Mouse (Mus musculus) liver, embryonic 16.5 days (tissue): ENCODE results near the gene Cxcl1. TPM values are rescaled to one million over a fixed set of nuclear protein-coding genes. Genes with fewer than 3 reads are reported as not detected.

Experiments used
- ATAC-seq: fragments of 200-750 bp; cut with Nextera tagmentation; 2 replicates; pipeline ENCODE4 v1.8.0; 2017; ENCODE audit warnings: low read depth, mild to moderate bottlenecking, moderate number of reproducible peaks, moderate library complexity
- H3K27ac ChIP-seq: fragments of 300-500 bp; sonication (generic); 2 replicates; pipeline ENCODE4 v1.5.1; 2014; ENCODE audit warnings: mild to moderate bottlenecking, low read length
- H3K27me3 ChIP-seq: fragments of 300-500 bp; sonication (generic); 2 replicates; pipeline ENCODE4 v1.6.1; 2014; ENCODE audit warnings: low read depth, low read length, mixed read lengths; ENCODE audit not compliant: control insufficient read depth, insufficient read depth
- H3K36me3 ChIP-seq: fragments of 300-500 bp; sonication (generic); 2 replicates; pipeline ENCODE4 v1.6.1; 2014; ENCODE audit warnings: mild to moderate bottlenecking; ENCODE audit not compliant: control insufficient read depth, insufficient read depth
- H3K4me1 ChIP-seq: fragments of 300-500 bp; sonication (generic); 2 replicates; pipeline ENCODE4 v1.6.1; 2014; ENCODE audit warnings: low read depth, low read length, mixed read lengths; ENCODE audit not compliant: control insufficient read depth
- H3K4me2 ChIP-seq: fragments of 300-500 bp; sonication (generic); 2 replicates; pipeline ENCODE4 v1.6.1; 2014; ENCODE audit warnings: low read depth, low read length, mixed read lengths
- H3K4me3 ChIP-seq: fragments of 300-500 bp; sonication (generic); 2 replicates; pipeline ENCODE4 v1.5.1; 2014; ENCODE audit warnings: low read depth, mild to moderate bottlenecking, low read length
- H3K9ac ChIP-seq: fragments of 300-500 bp; sonication (generic); 2 replicates; pipeline ENCODE4 v1.6.1; 2014; ENCODE audit warnings: low read depth, low read length
- H3K9me3 ChIP-seq: fragments of 300-500 bp; sonication (generic); replicated peaks from 2 replicates; pipeline ENCODE4 v1.6.1; 2016; ENCODE audit warnings: low read length; ENCODE audit not compliant: control insufficient read depth
- WGBS: fragments of 180-500 bp; shearing (Covaris S2); extraction: QIAGEN DNeasy Blood & Tissue Kit; methylation state at CpG from one replicate; pipeline ENCODE4 v1.1.7; 2014; ENCODE audit not compliant: insufficient replicate concordance; 5-methylcytosine and 5-hydroxymethylcytosine counted together
- polyA plus RNA-seq: library from polyadenylated mRNA; unstranded; fragments of >200 nt; fragmentation: Nextera tagmentation; extraction: Ambion mirVana; gene quantifications from 2 replicates; pipeline ENCODE4 v1.2.1, GENCODE M21; 2015

The Cxcl1 gene
- polyA plus RNA-seq, 1 experiment from 2014 or later = 1.5 TPM

DNA sequence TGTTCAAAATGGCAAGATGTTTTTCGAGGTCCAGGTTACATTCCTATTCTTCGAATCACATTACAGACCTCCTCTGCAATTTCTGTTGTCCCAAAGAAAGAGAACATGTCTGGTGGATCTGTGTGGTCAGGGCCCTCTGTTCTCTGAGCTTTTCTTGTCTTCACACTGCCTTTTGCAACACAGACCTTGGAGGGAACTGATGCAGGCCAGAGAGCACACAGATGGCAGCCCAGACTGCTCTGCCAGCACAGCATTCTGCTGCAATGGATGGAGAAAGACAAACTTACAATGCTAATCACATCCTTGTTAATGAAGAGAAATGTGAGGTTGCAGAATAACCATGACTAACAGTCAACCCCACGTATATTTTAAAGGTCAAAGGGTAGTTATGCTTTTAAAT, 32.0 kb upstream of the Cxcl1 start:
- H3K36me3 ChIP-seq = no peaks in the 10 kb centered on the region
- 45% methylated on average over 3 of the region's 3 CpGs for WGBS
- H3K27me3 ChIP-seq = no peaks in the 10 kb centered on the region
- H3K4me2 ChIP-seq = no peak overlapping the region
- no peak overlapping the region for H3K9ac ChIP-seq
- H3K27ac ChIP-seq = no peak overlapping the region
- ATAC-seq = no peak
- H3K4me1 ChIP-seq = no peaks in the 10 kb centered on the region
- H3K9me3 ChIP-seq = no peaks in the 10 kb centered on the region
- H3K4me3 ChIP-seq = no peak overlapping the region

DNA sequence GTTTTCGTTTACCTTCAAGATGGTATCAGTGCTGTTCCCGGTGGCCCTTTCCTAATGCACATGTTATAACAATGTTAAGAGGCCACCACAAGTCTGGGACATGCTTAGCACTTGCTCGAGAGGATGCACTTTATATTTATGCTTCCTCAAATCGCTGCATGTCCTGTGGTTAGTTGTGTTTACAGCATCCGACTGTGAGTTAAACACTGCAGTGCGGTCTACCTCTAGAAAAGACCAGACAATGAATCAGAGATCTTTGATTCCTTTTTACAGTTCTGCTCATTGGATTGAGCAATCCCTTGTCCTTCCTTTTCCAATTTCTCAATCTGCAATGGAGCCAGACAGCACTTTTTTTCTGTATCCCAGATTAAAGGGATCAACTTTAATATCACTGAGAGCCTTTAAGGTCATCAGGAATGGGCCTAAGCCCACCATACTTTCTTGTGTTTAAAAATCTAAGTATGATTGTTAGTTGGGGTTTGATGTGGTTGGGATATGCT, 29.1 kb upstream of the Cxcl1 start:
- H3K27me3 ChIP-seq = no peaks in the 10 kb centered on the region
- no peaks in the 10 kb centered on the region for H3K36me3 ChIP-seq
- no peak overlapping the region for H3K4me3 ChIP-seq
- H3K4me2 ChIP-seq = no peak overlapping the region
- ATAC-seq = no peak
- no peaks in the 10 kb centered on the region for H3K4me1 ChIP-seq
- 50% methylated on average over 6 of the region's 6 CpGs for WGBS
- no peak overlapping the region for H3K9ac ChIP-seq
- no peaks in the 10 kb centered on the region for H3K9me3 ChIP-seq
- no peak overlapping the region for H3K27ac ChIP-seq

DNA sequence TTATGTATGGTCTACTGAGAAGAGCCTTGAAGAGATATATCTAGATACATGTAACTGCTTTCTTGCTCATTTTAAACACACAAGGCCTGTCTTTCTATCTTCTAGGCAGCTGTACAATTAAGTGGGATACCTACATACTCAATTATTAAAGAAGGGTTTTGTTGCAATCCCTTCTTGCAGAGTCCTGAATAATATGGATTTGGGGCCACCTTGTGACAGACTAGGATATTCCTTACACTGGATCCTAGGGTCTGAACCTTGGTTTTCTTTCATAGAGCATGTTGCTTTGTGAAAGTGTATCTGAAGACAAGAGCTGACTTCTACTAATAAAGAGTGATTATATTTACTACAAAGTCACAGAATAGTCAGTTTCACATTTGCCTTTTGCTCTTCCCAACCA, 24.3 kb upstream of the Cxcl1 start:
- Histone ChIP-seq H3K9me3 (no peaks in the 10 kb centered on the region), H3K27ac (no peak overlapping the region), H3K4me2 (no peak overlapping the region), H3K9ac (no peak overlapping the region), H3K4me3 (no peak overlapping the region), H3K4me1 (no peaks in the 10 kb centered on the region), H3K36me3 (no peaks in the 10 kb centered on the region), H3K27me3 (no peaks in the 10 kb centered on the region)
- no peak for ATAC-seq

DNA sequence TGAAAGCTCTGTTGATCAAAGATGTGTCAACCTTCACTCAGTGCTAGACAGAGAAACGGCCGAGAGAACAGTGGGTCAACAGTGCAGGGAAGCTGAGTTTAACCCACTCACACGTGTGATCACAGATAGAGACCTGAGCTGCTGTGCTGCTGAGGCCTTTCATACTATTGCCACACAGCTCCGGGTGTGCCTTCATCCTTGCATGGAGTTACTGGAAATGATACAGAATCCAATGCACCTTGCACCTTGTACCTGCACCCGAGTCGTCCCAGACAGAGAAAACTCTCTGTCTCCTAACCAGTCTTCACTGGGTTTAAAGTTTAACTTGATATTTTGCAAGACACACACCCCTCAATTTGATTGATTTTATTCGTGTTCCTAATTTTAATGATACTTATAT, 18.7 kb upstream of the Cxcl1 start:
- Histone ChIP-seq H3K4me2 (no peak overlapping the region), H3K9me3 (no peaks in the 10 kb centered on the region), H3K27ac (no peak overlapping the region), H3K4me1 (no peaks in the 10 kb centered on the region; the same call in 1 of the 2 replicates), H3K9ac (no peak overlapping the region), H3K27me3 (no peaks in the 10 kb centered on the region), H3K4me3 (no peak overlapping the region), H3K36me3 (no peaks in the 10 kb centered on the region)
- 47% methylated on average over 7 of the region's 7 CpGs for WGBS
- ATAC-seq = peak; percentile 95

DNA sequence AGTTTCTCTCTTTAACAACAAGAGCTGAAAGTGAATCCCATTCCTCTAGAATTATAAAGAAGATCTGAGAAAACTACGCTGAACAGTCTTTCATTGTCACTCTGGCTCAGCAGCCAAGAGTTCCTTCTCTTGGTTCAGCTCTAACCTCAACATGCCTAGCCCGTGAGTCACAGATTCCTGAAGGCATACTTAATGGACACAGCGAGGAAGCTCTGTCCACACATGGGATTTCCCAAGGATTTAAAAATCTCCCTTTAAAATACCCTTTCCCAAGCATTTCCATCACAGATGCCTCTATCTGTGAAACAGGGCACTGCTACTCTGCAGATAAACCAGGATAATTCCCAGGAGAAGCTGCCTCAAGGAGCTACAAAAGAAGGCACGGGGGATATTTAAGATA, 15.0 kb upstream of the Cxcl1 start:
- Histone ChIP-seq H3K27me3 (no peaks in the 10 kb centered on the region), H3K9ac (no peak overlapping the region), H3K36me3 (no peaks in the 10 kb centered on the region), H3K4me1 (no peaks in the 10 kb centered on the region; the same call in 1 of the 2 replicates), H3K27ac (no peak overlapping the region), H3K9me3 (no peaks in the 10 kb centered on the region), H3K4me3 (no peak overlapping the region), H3K4me2 (no peak overlapping the region)
- ATAC-seq = no peak
- WGBS = 45% methylated on average over 4 of the region's 4 CpGs

DNA sequence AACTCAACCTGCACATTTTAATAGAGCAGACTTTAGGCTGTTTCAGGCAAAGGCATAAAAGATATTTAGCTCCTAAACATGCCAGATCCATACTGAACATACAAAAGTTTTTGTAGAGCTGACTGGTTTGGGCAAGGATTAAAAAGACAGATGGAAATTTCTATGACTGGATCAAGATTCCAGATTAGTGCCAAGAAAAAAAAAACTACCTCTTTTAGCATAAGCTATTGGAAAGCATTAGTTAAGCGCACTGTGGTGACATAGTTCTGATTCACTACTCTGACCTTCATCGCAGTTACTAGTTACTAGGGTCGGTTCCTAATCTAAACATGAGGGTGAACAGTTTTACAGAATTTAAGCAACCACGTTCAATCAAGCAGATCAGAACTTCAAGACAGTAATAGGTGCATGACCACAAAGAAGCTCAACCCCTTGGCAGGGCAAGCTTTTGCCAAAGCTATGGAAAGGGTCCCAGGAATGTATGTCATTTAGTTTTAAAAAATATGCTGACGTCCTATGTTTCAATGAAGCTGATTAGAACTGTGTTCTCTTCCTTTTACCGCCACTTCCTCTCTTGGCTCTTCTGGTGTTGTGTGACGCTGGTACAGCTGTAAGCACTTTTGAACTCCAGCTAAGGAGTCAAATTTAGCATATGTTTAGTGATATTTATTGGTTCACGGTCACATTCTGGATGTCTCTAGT, 14.4 kb upstream of the Cxcl1 start:
- Histone ChIP-seq H3K9me3 (no peaks in the 10 kb centered on the region), H3K27ac (no peak overlapping the region), H3K4me3 (no peak overlapping the region), H3K36me3 (no peaks in the 10 kb centered on the region), H3K27me3 (no peaks in the 10 kb centered on the region), H3K9ac (no peak overlapping the region), H3K4me1 (no peaks in the 10 kb centered on the region; the same call in 1 of the 2 replicates), H3K4me2 (no peak overlapping the region)
- WGBS = 42% methylated on average over 8 of the region's 8 CpGs
- no peak for ATAC-seq

DNA sequence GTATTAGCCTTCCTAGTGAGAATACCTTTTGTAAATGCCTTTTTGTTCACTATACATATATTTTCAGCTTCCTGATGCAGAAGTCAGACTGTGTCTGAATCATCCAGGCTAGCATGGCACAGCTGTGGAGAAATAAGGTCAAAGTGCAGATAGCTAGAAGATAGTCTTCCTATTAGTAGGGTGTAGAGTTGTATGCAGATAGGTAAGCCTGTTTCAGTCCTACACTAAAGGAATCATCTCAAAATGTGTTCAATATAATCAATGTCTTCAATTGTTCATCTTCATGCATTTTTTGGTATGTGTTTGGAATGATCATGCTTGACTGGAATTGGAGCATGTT, 13.9 kb upstream of the Cxcl1 start:
- H3K27ac ChIP-seq = no peak overlapping the region
- H3K9me3 ChIP-seq = no peaks in the 10 kb centered on the region
- H3K4me3 ChIP-seq = no peak overlapping the region
- H3K4me1 ChIP-seq = no peaks in the 10 kb centered on the region; the same call in 1 of the 2 replicates
- H3K9ac ChIP-seq = no peak overlapping the region
- no peaks in the 10 kb centered on the region for H3K27me3 ChIP-seq
- H3K36me3 ChIP-seq = no peaks in the 10 kb centered on the region
- ATAC-seq = no peak
- no peak overlapping the region for H3K4me2 ChIP-seq

DNA sequence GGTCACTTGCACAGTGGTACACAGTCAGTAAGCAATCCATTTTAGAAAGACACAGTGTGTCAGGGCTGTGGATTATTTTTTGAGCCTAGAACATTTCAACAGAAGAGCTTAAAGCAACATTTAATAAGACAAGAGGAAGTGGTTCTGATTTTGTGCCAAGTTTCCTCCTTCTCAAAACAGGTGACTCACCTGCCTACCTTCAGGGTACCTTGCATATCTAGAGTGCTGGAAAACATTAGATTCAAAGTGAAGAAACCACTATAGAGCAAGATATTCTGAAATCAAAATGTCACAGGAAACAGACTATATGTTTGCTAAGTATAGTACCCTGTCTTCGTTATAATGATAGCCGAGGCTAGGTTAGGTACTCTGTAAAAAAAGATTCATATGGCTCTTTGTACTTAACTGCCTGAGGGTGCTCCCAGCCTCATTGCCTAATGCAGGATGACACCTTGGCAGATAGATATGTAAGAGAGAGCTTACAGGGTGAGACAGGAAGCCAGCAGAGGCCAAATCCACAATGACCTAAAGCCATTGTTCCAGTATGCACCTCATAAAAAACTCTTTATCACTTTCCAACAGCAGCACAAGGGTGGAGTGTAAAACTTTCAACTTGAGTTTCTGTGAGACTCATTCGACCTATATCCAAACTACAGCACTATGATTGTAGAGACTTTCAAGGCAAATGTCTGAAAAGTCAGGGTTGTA, 11.6 kb upstream of the Cxcl1 start:
- 44% methylated on average over 3 of the region's 3 CpGs for WGBS
- Histone ChIP-seq H3K4me3 (no peak overlapping the region), H3K36me3 (no peaks in the 10 kb centered on the region), H3K9me3 (no peaks in the 10 kb centered on the region), H3K27me3 (no peaks in the 10 kb centered on the region), H3K27ac (no peak overlapping the region), H3K9ac (no peak overlapping the region), H3K4me2 (no peak overlapping the region), H3K4me1 (no peaks in the 10 kb centered on the region; the same call in 1 of the 2 replicates)
- ATAC-seq = no peak

DNA sequence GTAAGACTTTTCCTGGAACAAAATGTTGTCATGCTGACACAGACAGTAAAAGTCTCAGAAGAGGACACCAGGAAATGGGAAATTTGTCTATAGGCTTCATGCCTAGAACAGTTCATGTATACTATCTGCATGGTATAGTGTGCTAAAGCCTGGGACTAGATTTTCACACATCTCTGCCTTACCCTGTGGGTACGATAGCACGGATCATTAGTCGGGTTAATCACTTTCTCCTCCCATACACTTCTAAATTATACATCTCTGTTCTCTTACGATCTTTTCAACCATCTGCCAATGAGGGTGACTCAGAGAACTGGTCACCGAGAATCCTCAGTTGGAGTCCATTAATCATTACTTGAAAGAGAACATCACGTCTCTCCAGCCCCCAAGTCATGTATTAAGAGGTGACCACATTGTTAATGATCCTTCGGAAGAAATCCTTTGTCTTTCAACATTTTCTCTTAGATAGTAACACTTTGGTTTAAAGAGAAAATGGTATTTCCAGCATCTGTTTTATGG, 10.6 kb upstream of the Cxcl1 start:
- H3K4me1 ChIP-seq = no peaks in the 10 kb centered on the region; the same call in none of the 2 replicates
- no peaks in the 10 kb centered on the region for H3K9me3 ChIP-seq
- no peak for ATAC-seq
- H3K27ac ChIP-seq = no peak overlapping the region
- 67% methylated on average over 7 of the region's 7 CpGs for WGBS
- H3K9ac ChIP-seq = no peak overlapping the region
- H3K36me3 ChIP-seq = no peaks in the 10 kb centered on the region
- no peak overlapping the region for H3K4me2 ChIP-seq
- H3K27me3 ChIP-seq = no peaks in the 10 kb centered on the region
- H3K4me3 ChIP-seq = no peak overlapping the region
